Mouse (Mus musculus): Measurements from ENCODE around the gene Wdr24. TPM values are rescaled to one million over a fixed set of nuclear protein-coding genes. Genes with fewer than 3 reads are reported as not detected.
A peak's percentile ranks its signal among the peaks of the same experiment; 100 is the strongest.
"Not testable (repeated sequence)": the region's sequence is repeated elsewhere in the genome, so short reads cannot be mapped to it uniquely, and the experiment has no call there.

Wdr24 gene
- polyA plus RNA-seq, 1 experiment, result 36.0 TPM

- Histone ChIP-seq H3K27me3 (ENCODE audit: control insufficient read depth, insufficient read depth, low read length) (no peaks in the 10 kb centered on the region), H3K27ac (ENCODE audit: control insufficient read depth, insufficient read depth, low read depth, low read length) (no peak within 1 kb of the TSS)
Observed at GRCm38 (mm10) chr17:25795609-25796092, 27.8 kb upstream of the Wdr24 start, which contains the start of gene AC134908.4. Gene AC134908.4, minus strand, starts transcription at chr17:25795659.

GRCm38 (mm10) chr17:25796211-25796771 is 27.1 kb upstream of the Wdr24 start:
- TF ChIP-seq CTCF (IDR thresholded peaks at IDR 0.05; ENCODE audit: control insufficient read depth, insufficient read depth, insufficient replicate concordance, low read depth, low read length) (no peak), POLR2A (IDR thresholded peaks at IDR 0.05; ENCODE audit: control insufficient read depth, low read depth, low read length) (no peak)
- Histone ChIP-seq H3K4me1 (ENCODE audit: control insufficient read depth, insufficient read depth, low read length) (peaks cover 26% of the 10 kb centered on the region), H3K27ac (ENCODE audit: control insufficient read depth, insufficient read depth, low read depth, low read length) (no peak overlapping the region), H3K4me3 (ENCODE audit: control insufficient read depth, low read depth, low read length) (peak overlapping the region; percentile 66), H3K36me3 (ENCODE audit: control insufficient read depth, insufficient read depth, low read length) (no peaks in the 10 kb centered on the region), H3K27me3 (ENCODE audit: control insufficient read depth, insufficient read depth, low read length) (no peaks in the 10 kb centered on the region)

More at GRCm38 (mm10) chr17:25795609-25796092, 27.8 kb upstream of the Wdr24 start, which contains the start of gene AC134908.4:
- TF ChIP-seq POLR2A (IDR thresholded peaks at IDR 0.05; ENCODE audit: control insufficient read depth, low read depth, low read length) (no peak), CTCF (IDR thresholded peaks at IDR 0.05; ENCODE audit: control insufficient read depth, insufficient read depth, insufficient replicate concordance, low read depth, low read length) (no peak)
- Histone ChIP-seq H3K36me3 (ENCODE audit: control insufficient read depth, insufficient read depth, low read length) (no peaks in the 10 kb centered on the region), H3K4me1 (ENCODE audit: control insufficient read depth, insufficient read depth, low read length) (peaks cover 28% of the 10 kb centered on the region), H3K4me3 (ENCODE audit: control insufficient read depth, low read depth, low read length) (peak within 1 kb of the TSS; percentile 66)

GRCm38 (mm10) chr17:25796951-25797369 is 26.5 kb upstream of the Wdr24 start, which contains the start of gene Metrn:
Gene Metrn, minus strand, starts transcription at chr17:25797136.
- H3K27me3 ChIP-seq (ENCODE audit: control insufficient read depth, insufficient read depth, low read length), result no peaks in the 10 kb centered on the region
- H3K27ac ChIP-seq (ENCODE audit: control insufficient read depth, insufficient read depth, low read depth, low read length), result no peak within 1 kb of the TSS
- peaks cover 23% of the 10 kb centered on the region for H3K4me1 ChIP-seq (ENCODE audit: control insufficient read depth, insufficient read depth, low read length)
- no peaks in the 10 kb centered on the region for H3K36me3 ChIP-seq (ENCODE audit: control insufficient read depth, insufficient read depth, low read length)
- H3K4me3 ChIP-seq (ENCODE audit: control insufficient read depth, low read depth, low read length), result peak within 1 kb of the TSS; percentile 75
- TF ChIP-seq POLR2A (IDR thresholded peaks at IDR 0.05; ENCODE audit: control insufficient read depth, low read depth, low read length) (peak; percentile 12; the same call in 1 of the 2 replicates), CTCF (IDR thresholded peaks at IDR 0.05; ENCODE audit: control insufficient read depth, insufficient read depth, insufficient replicate concordance, low read depth, low read length) (no peak)

DNA sequence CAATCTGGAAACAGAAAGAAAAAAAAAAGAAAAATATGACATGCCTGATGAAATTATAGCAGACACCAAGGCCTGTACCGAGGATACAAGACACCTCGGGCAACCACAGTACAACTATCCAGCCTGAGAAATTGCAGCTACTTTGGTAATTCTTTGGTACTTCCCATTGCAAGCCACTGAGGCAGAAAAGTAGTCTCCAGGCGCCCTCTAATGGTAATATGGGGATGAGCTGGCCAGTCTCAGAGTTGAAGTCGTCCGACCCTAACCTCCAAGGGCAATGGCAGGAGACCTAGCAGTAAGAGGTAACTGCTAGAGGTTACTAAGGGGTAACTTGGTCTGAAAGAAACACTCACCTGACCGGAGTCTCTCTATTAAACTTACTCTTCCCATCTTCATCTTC is 22.4 kb upstream of the Wdr24 start:
- H3K27me3 ChIP-seq (ENCODE audit: control insufficient read depth, insufficient read depth, low read length), result no peaks in the 10 kb centered on the region
- TF ChIP-seq CTCF (IDR thresholded peaks at IDR 0.05; ENCODE audit: control insufficient read depth, insufficient read depth, insufficient replicate concordance, low read depth, low read length) (peak; percentile 41; the same call in 1 of the 2 replicates), POLR2A (IDR thresholded peaks at IDR 0.05; ENCODE audit: control insufficient read depth, low read depth, low read length) (no peak)
- H3K27ac ChIP-seq (ENCODE audit: control insufficient read depth, insufficient read depth, low read depth, low read length), result no peak overlapping the region
- H3K4me3 ChIP-seq (ENCODE audit: control insufficient read depth, low read depth, low read length), result no peak overlapping the region
- no peaks in the 10 kb centered on the region for H3K36me3 ChIP-seq (ENCODE audit: control insufficient read depth, insufficient read depth, low read length)
- peaks cover 12% of the 10 kb centered on the region for H3K4me1 ChIP-seq (ENCODE audit: control insufficient read depth, insufficient read depth, low read length)

DNA sequence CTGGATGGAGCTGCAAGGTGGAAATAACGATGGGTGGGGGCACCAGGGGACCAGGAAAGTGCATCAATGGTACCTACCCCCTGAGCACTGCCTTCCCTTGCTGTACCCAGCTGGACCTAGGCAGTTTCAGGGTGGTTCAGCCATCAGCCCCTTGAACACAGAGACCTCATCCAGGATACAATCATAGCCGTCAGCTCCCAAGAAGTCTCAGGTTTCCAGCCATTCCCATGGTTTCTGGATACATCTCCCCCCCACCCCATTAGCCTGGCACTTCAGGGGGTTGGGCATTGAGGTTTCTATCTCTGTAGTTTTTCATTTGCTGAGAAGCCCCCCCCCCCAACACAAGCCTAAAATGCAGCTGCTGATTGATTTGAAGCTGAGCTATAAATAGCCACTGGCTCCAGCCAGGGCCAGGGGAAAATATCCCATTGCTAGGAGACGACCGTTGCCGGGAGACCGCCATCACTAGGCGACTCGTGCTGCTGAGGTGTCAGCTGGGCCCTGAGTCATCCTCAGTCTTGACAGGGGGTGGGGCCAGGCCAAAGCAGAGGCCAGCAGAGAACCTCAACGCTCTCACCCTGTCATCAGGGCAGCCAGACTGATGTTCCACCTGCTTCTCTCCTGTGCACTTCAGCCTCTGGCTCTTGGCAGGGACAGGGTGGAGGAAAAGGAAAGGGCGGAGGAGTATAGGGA is 20.5 kb upstream of the Wdr24 start:
- H3K27ac ChIP-seq (ENCODE audit: control insufficient read depth, insufficient read depth, low read depth, low read length), result no peak overlapping the region
- H3K36me3 ChIP-seq (ENCODE audit: control insufficient read depth, insufficient read depth, low read length), result no peaks in the 10 kb centered on the region
- H3K27me3 ChIP-seq (ENCODE audit: control insufficient read depth, insufficient read depth, low read length), result no peaks in the 10 kb centered on the region
- TF ChIP-seq CTCF (IDR thresholded peaks at IDR 0.05; ENCODE audit: control insufficient read depth, insufficient read depth, insufficient replicate concordance, low read depth, low read length) (no peak), POLR2A (IDR thresholded peaks at IDR 0.05; ENCODE audit: control insufficient read depth, low read depth, low read length) (no peak; the same call in 1 of the 2 replicates)
- no peaks in the 10 kb centered on the region; the same call in 1 of the 2 replicates for H3K4me1 ChIP-seq (ENCODE audit: control insufficient read depth, insufficient read depth, low read length)
- H3K4me3 ChIP-seq (ENCODE audit: control insufficient read depth, low read depth, low read length), result peak overlapping the region; percentile 71

- TF ChIP-seq POLR2A (IDR thresholded peaks at IDR 0.05; ENCODE audit: control insufficient read depth, low read depth, low read length) (no peak), CTCF (IDR thresholded peaks at IDR 0.05; ENCODE audit: control insufficient read depth, insufficient read depth, insufficient replicate concordance, low read depth, low read length) (no peak)
- peaks cover 9% of the 10 kb centered on the region for H3K4me1 ChIP-seq (ENCODE audit: control insufficient read depth, insufficient read depth, low read length)
- no peaks in the 10 kb centered on the region for H3K36me3 ChIP-seq (ENCODE audit: control insufficient read depth, insufficient read depth, low read length)
- no peak overlapping the region for H3K4me3 ChIP-seq (ENCODE audit: control insufficient read depth, low read depth, low read length)
- H3K27me3 ChIP-seq (ENCODE audit: control insufficient read depth, insufficient read depth, low read length), result no peaks in the 10 kb centered on the region
- no peak overlapping the region for H3K27ac ChIP-seq (ENCODE audit: control insufficient read depth, insufficient read depth, low read depth, low read length)
Observed at GRCm38 (mm10) chr17:25806507-25806906, 16.9 kb upstream of the Wdr24 start.

GRCm38 (mm10) chr17:25807452-25807851 is 16.0 kb upstream of the Wdr24 start:
- not testable (repeated sequence) for H3K4me3 ChIP-seq (ENCODE audit: control insufficient read depth, low read depth, low read length); H3K36me3 ChIP-seq (ENCODE audit: control insufficient read depth, insufficient read depth, low read length); H3K27ac ChIP-seq (ENCODE audit: control insufficient read depth, insufficient read depth, low read depth, low read length); H3K4me1 ChIP-seq (ENCODE audit: control insufficient read depth, insufficient read depth, low read length); H3K27me3 ChIP-seq (ENCODE audit: control insufficient read depth, insufficient read depth, low read length)

Data from testis, adult 2 months (tissue).